Mouse (Mus musculus) cortical plate, adult 2 months (tissue): Measurements from ENCODE around the gene Zc3h15. TPM values are rescaled to one million over a fixed set of nuclear protein-coding genes. Genes with fewer than 3 reads are reported as not detected.
"Not testable (repeated sequence)": the region's sequence is repeated elsewhere in the genome, so short reads cannot be mapped to it uniquely, and the experiment has no call there.

Experiments used
- H3K27ac ChIP-seq: fragments of 200-500 bp; 2 replicates; pipeline ENCODE4 v1.5.1; 2012; ENCODE audit warnings: low read length, control low read depth, inconsistent platforms; ENCODE audit not compliant: insufficient read depth
- H3K4me1 ChIP-seq: fragments of 200-500 bp; 2 replicates; pipeline ENCODE4 v1.6.1; 2011; ENCODE audit warnings: low read length; ENCODE audit not compliant: control insufficient read depth, insufficient read depth
- H3K4me3 ChIP-seq: fragments of 200-500 bp; 2 replicates; pipeline ENCODE4 v1.5.1; 2011; ENCODE audit warnings: mild to moderate bottlenecking, low read length, control low read depth; ENCODE audit not compliant: insufficient read depth
- CTCF ChIP-seq: fragments of 200-500 bp; IDR thresholded peaks from 2 replicates; pipeline ENCODE4 v1.5.1; 2011; ENCODE audit warnings: mild to moderate bottlenecking, control low read depth, low read length; ENCODE audit not compliant: insufficient read depth; ENCODE audit errors: extremely low read depth
- POLR2A ChIP-seq: fragments of 200-500 bp; IDR thresholded peaks from 2 replicates; pipeline ENCODE4 v1.6.1; 2011; ENCODE audit warnings: mild to moderate bottlenecking, low read length, control low read depth; ENCODE audit not compliant: insufficient read depth; ENCODE audit errors: extremely low read depth
- polyA plus RNA-seq: library from polyadenylated mRNA; depleted of rRNA; stranded (reverse); fragments of >200 nt; gene quantifications from 2 replicates; pipeline ENCODE4 v1.2.3, GENCODE M21; 2012

Gene Zc3h15
- polyA plus RNA-seq, 1 experiment = 103 TPM

DNA sequence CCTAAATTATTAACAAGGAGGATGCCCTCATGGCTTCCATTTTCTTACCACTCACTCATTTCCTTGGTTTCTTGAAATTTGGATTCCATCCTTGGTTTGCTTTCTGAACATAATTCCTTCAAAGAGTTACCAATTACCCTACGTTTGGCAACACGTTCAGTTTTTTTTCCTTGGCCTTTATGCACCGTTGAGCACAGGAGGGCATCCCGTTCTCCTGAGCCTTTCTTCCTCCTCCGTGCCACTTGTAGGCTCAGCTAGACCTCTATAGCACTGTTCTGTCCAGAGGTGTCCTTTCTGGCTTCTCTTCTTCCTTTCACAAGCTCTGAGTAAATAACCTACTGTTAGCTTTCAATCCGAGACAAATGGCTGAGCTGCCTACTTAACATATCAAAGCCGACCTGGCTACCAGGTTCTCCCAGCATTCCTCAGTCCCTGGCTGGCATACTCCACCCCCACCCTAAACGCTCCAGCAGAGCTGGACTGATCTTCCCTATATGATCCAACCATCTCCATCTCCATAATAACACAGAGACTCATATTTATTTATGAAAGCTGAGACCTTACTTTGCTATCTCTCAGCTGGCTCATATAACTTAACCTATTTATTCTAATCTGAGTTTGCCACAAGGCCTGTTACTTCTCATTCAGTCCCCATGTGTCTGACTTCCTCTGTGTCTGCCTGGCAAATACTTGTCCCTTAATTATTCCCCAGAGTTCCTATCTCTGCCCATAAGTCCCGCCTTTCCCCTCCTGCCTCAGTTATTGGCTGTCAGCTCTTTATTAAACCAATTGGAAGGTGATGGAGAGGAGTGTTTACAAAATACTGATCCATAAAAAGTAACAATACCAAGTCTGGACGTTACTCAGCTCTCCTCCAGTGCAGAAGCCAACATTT lies 48.7 kb downstream of the Zc3h15 start:
- H3K27ac ChIP-seq = no peak overlapping the region
- TF ChIP-seq POLR2A (no peak), CTCF (no peak)
- no peaks in the 10 kb centered on the region for H3K4me1 ChIP-seq
- H3K4me3 ChIP-seq = no peak overlapping the region

- no peak overlapping the region for H3K27ac ChIP-seq
- H3K4me3 ChIP-seq = no peak overlapping the region
- H3K4me1 ChIP-seq = no peaks in the 10 kb centered on the region
- TF ChIP-seq CTCF (no peak), POLR2A (no peak)
Measured at GRCm38 (mm10) chr2:83694061-83694460, 49.8 kb downstream of the Zc3h15 start.

DNA sequence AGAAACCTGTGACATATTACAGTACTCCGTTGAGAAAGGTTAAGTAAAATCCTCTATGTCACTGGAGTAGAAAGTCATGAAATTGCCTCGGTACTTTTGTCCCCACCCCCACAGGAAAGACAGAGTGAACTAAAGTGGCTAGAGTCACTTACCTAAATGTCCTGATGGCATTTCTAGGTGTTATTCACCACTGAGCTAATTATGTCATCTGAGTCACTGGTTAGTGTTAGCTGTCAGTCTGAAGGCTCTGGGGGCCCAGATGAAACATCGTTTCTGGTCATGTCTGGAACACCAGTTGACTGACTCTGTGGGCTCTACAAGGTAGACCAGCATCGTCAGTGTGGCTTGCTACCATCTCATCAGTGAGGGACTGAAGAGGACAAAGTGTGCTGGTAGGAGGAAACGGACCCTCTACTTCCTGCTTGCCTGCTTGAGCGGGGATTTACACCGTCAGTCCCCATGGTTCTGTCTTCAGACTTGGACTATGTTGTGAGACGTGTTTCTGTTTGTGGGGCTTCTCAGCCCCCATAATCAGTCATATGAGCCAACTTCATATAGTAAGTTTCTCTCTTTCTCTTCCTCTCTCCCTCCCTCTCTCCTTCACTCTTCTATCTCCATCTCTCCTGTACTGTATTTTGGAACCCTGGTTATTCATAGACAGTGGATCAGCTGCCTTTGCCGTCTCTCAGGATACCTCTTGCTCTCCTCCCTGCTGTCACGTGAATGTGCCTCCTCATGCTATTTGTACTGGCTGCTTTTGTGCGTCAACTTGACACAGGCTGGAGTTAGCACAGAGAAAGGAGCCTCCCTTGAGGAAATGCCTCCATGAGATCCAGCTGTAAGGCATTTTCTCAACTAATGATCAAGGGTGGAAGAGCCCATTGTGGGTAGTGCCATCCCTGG lies 51.4 kb downstream of the Zc3h15 start:
- H3K4me3 ChIP-seq = no peak overlapping the region
- TF ChIP-seq POLR2A (no peak), CTCF (no peak)
- no peak overlapping the region for H3K27ac ChIP-seq
- no peaks in the 10 kb centered on the region for H3K4me1 ChIP-seq

DNA sequence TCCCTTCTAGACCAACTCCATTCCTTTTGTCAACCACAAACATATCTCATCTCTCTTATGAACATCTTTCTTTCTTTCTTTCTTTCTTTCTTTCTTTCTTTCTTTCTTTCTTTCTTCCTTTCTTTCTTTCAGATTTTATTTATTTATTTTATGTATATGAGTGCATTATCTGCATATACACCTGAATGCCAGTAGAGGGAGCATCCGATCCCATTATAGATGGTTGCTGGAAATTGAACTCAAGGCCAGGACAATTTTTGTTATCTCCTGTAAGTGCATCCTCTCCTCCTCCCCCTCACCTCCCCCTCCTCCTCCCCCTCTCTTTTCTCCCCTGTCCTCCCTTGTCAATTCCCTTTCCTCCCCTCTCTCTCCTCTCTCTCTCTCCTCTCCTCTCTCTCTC lies 54.2 kb downstream of the Zc3h15 start:
- Histone ChIP-seq H3K4me3 (no peak overlapping the region), H3K27ac (no peak overlapping the region), H3K4me1 (no peaks in the 10 kb centered on the region)
- no peak for TF ChIP-seq CTCF
- TF ChIP-seq POLR2A = no peak

DNA sequence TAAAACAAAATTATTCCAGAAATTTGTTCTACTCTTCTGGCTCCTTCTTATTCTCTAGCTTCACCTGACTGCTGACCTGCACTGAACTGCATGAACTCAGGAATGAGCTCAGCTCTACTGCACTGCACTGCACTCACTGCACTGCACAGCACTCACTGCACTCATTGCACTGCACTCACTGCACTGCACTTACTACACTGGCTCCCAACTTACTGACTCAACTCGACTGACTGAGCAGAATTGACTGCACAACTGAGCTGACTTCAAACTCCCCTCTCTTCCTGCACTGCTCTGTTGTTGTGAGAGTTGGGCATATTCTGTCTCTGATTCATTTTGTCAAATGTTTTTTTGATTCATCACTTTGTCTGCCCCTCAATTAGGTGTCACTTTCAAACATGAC lies 55.1 kb downstream of the Zc3h15 start:
- Histone ChIP-seq H3K4me3 (no peak overlapping the region), H3K4me1 (no peaks in the 10 kb centered on the region), H3K27ac (no peak overlapping the region)
- TF ChIP-seq POLR2A (no peak), CTCF (no peak)

- TF ChIP-seq POLR2A = no peak
- TF ChIP-seq CTCF = no peak
- Histone ChIP-seq H3K27ac (no peak overlapping the region), H3K4me3 (no peak overlapping the region), H3K4me1 (no peaks in the 10 kb centered on the region)
Measured at GRCm38 (mm10) chr2:83700667-83701066, 56.4 kb downstream of the Zc3h15 start.

GRCm38 (mm10) chr2:83702411-83702810 lies 58.2 kb downstream of the Zc3h15 start:
- TF ChIP-seq CTCF (no peak), POLR2A (no peak)
- no peak overlapping the region for H3K27ac ChIP-seq
- no peak overlapping the region for H3K4me3 ChIP-seq
- H3K4me1 ChIP-seq = no peaks in the 10 kb centered on the region

DNA sequence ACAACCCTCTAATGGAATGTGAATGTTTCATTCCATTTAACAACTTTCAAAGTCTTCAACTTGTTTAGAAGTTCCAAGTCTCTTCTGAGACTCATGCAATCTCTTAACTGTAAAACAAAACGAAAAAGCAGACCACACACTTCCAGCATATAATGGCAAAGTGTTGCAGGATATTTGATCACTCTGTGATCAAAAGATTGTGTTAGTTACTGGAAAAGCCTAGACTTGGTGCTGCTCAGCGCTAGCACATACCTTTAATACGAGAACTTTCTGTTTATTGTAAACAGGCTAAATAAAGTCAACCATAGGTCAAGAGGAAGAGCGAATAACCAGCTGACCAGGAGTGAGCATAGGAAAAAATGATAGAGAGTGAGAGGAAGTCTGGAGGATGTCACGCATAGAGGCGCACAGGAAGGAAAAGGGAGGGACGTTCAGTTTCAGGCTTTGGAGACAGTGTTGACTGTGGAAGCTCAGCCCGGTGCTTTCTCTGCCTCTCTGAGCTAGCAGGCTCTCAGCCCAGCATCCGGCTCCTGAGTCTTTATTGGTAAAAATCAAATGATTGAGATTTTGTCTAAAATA lies 61.4 kb downstream of the Zc3h15 start:
- TF ChIP-seq CTCF = no peak
- TF ChIP-seq POLR2A = no peak
- Histone ChIP-seq H3K4me1 (no peaks in the 10 kb centered on the region), H3K4me3 (no peak overlapping the region), H3K27ac (no peak overlapping the region)

DNA sequence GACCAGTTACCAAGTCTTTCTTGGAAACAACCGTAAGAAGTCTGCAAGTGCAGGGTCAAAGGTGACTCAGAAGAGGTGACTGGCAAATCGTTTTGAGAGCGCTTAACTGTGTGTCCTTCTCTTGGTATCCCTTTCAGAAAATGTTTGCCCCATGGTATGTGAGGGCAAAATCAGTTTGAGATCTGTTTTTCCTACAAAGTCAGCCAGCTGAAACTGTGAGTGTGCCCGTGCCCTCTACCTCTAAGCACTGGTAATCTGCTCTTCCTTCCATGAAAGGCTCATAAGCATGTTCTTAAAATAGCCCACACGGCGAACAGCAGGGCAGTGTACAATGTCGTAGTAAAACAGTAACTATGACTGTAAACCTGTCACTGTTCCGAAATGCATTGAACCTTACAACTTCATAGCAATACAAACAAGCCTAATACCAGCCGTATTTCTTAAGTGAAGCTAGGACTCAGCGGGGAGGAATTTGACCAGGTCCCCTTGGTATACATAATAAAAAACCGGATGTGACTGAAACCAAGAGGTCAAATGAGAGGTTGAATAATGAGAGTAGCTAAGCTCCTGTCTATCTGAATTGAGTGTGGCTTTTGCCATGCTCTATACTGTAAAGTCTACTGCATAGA lies 65.8 kb downstream of the Zc3h15 start:
- Histone ChIP-seq H3K4me1 (no peaks in the 10 kb centered on the region), H3K4me3 (no peak overlapping the region), H3K27ac (no peak overlapping the region)
- TF ChIP-seq POLR2A (no peak), CTCF (no peak)

DNA sequence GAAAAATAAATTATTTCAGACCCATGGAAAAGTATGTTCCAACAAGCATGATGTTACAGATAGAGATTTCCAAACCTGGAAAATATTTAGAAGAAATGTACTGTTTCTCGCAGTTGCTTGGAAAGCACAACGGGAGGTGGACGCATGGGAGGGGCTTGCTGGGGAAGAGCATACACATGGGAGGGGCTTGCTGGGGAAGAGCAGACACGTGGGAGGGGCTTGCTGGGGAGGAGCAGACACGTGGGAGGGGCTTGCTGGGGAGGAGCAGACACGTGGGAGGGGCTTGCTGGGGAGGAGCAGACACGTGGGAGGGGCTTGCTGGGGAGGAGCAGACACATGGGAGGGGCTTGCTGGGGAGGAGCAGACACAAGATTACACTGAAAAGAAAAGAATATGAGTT lies 69.0 kb downstream of the Zc3h15 start:
- not testable (repeated sequence) for H3K27ac ChIP-seq, H3K4me3 ChIP-seq, H3K4me1 ChIP-seq
